Mouse (Mus musculus) embryo, embryonic 10 days (tissue): ENCODE data around the gene Actc1.

ENCODE experiments used
- DNase-seq: peaks from one replicate; pipeline ENCODE4 v3.0.0-alpha.2; 2015; ENCODE audit warnings: low spot score

Actc1 gene

GRCm38 (mm10) chr2:114052696-114053598, at the start of gene Actc1:
Actc1 (minus strand) TSS chr2:114053548.
- peak; percentile 23 for DNase-seq

GRCm38 (mm10) chr2:114102471-114102870, 49.1 kb upstream of the Actc1 start:
- no peak for DNase-seq

- no peak for DNase-seq
These were observed 47.5 kb upstream of the Actc1 start for GRCm38 (mm10) chr2:114100834-114101233.

- no peak for DNase-seq
These were observed 46.5 kb upstream of the Actc1 start for GRCm38 (mm10) chr2:114099816-114100215.

GRCm38 (mm10) chr2:114099109-114099508, 45.8 kb upstream of the Actc1 start:
- DNase-seq = no peak

- no peak for DNase-seq
These were observed 44.3 kb upstream of the Actc1 start for GRCm38 (mm10) chr2:114097627-114098026.

GRCm38 (mm10) chr2:114096570-114096969, 43.2 kb upstream of the Actc1 start:
- no peak for DNase-seq

- no peak for DNase-seq
These were observed 42.0 kb upstream of the Actc1 start for GRCm38 (mm10) chr2:114095348-114095747.

GRCm38 (mm10) chr2:114094696-114095095, 41.3 kb upstream of the Actc1 start:
- DNase-seq = no peak

GRCm38 (mm10) chr2:114093577-114093976, 40.2 kb upstream of the Actc1 start:
- no peak for DNase-seq

GRCm38 (mm10) chr2:114089862-114090261, 36.5 kb upstream of the Actc1 start:
- no peak for DNase-seq

- DNase-seq = no peak
These were observed 33.9 kb upstream of the Actc1 start for GRCm38 (mm10) chr2:114087271-114087670.

- DNase-seq = no peak
These were observed 18.5 kb upstream of the Actc1 start for GRCm38 (mm10) chr2:114071876-114072275.

- no peak for DNase-seq
These were observed 12.9 kb upstream of the Actc1 start for GRCm38 (mm10) chr2:114066226-114066625.

- no peak for DNase-seq
These were observed 10.7 kb upstream of the Actc1 start for GRCm38 (mm10) chr2:114064004-114064403.

- no peak for DNase-seq
These were observed 6.8 kb upstream of the Actc1 start for GRCm38 (mm10) chr2:114060071-114060591.

- no peak for DNase-seq
These were observed 6.3 kb upstream of the Actc1 start for GRCm38 (mm10) chr2:114059608-114060007.

GRCm38 (mm10) chr2:114058226-114058796, 5.0 kb upstream of the Actc1 start:
- no peak for DNase-seq

- no peak for DNase-seq
These were observed 4.0 kb upstream of the Actc1 start for GRCm38 (mm10) chr2:114057303-114057853.

GRCm38 (mm10) chr2:114054129-114054528, 781 bp upstream of the Actc1 start:
- DNase-seq = no peak

GRCm38 (mm10) chr2:114051871-114052241, 1.5 kb downstream of the Actc1 start:
- no peak for DNase-seq

GRCm38 (mm10) chr2:114051111-114051870, 2.1 kb downstream of the Actc1 start:
- DNase-seq = no peak
